Mouse (Mus musculus) E14TG2a.4 (cell line): ENCODE results near the gene Gm5129.

Source experiments
- CTCF ChIP-seq: conservative IDR thresholded peaks from 2 replicates; pipeline ENCODE4 v1.5.1; 2014; ENCODE audit warnings: low read length
- NANOG ChIP-seq: IDR thresholded peaks from 2 replicates; pipeline ENCODE4 v1.6.1; 2014; ENCODE audit warnings: borderline replicate concordance, low read length, mixed read lengths

GRCm38 (mm10) chr5:29737471-29737870 lies 1.7 kb upstream of the Gm5129 start:
- TF ChIP-seq CTCF (no peak), NANOG (no peak)
